Mouse (Mus musculus) embryonic facial prominence, embryonic 12.5 days (tissue): Measurements from ENCODE around the gene Pip5kl1. TPM values are rescaled to one million over a fixed set of nuclear protein-coding genes. Genes with fewer than 3 reads are reported as not detected.

Source experiments
- ATAC-seq: fragments of 200-750 bp; cut with Nextera tagmentation; 2 replicates; pipeline ENCODE4 v1.8.0; 2017; ENCODE audit not compliant: insufficient number of reproducible peaks, insufficient read depth, low FRiP score, low TSS enrichment
- H3K27ac ChIP-seq: fragments of 300-500 bp; sonication (generic); 2 replicates; pipeline ENCODE4 v1.5.1; 2016; ENCODE audit warnings: mild to moderate bottlenecking
- H3K27me3 ChIP-seq: fragments of 300-500 bp; sonication (generic); 2 replicates; pipeline ENCODE4 v1.6.1; 2016; ENCODE audit warnings: mild to moderate bottlenecking, moderate library complexity
- H3K36me3 ChIP-seq: fragments of 300-500 bp; sonication (generic); 2 replicates; pipeline ENCODE4 v1.6.1; 2016; ENCODE audit warnings: mild to moderate bottlenecking
- H3K4me1 ChIP-seq: fragments of 300-500 bp; sonication (generic); 2 replicates; pipeline ENCODE4 v1.6.1; 2016
- H3K4me2 ChIP-seq: fragments of 300-500 bp; sonication (generic); replicated peaks from 2 replicates; pipeline ENCODE4 v1.6.1; 2016; ENCODE audit warnings: mild to moderate bottlenecking, moderate library complexity
- H3K4me3 ChIP-seq: fragments of 300-500 bp; sonication (generic); 2 replicates; pipeline ENCODE4 v1.5.1; 2016; ENCODE audit warnings: mild to moderate bottlenecking
- H3K9ac ChIP-seq: fragments of 300-500 bp; sonication (generic); 2 replicates; pipeline ENCODE4 v1.6.1; 2016; ENCODE audit warnings: mild to moderate bottlenecking, moderate library complexity
- H3K9me3 ChIP-seq: fragments of 300-500 bp; sonication (generic); 2 replicates; pipeline ENCODE4 v1.6.1; 2016; ENCODE audit warnings: mild to moderate bottlenecking, moderate library complexity
- WGBS: fragments of 180-500 bp; shearing (Covaris S2); methylation state at CpG from one replicate; pipeline ENCODE4 v1.1.7; 2016; 5-methylcytosine and 5-hydroxymethylcytosine counted together
- polyA plus RNA-seq: library from polyadenylated mRNA; unstranded; fragments of >200 nt; fragmentation: Nextera tagmentation; extraction: Ambion mirVana; gene quantifications from 2 replicates; pipeline ENCODE4 v1.2.1, GENCODE M21; 2016

The Pip5kl1 gene
- polyA plus RNA-seq, 1 experiment from 2014 or later: 3.4 TPM

- 46% methylated on average over 7 of the region's 7 CpGs for WGBS
- H3K36me3 ChIP-seq: no peaks in the 10 kb centered on the region
- peaks cover 18% of the 10 kb centered on the region for H3K4me1 ChIP-seq
- H3K27ac ChIP-seq: no peak overlapping the region
- H3K27me3 ChIP-seq: no peaks in the 10 kb centered on the region
- no peak overlapping the region for H3K4me2 ChIP-seq
- no peak overlapping the region for H3K4me3 ChIP-seq
- H3K9ac ChIP-seq: no peak overlapping the region
- H3K9me3 ChIP-seq: no peaks in the 10 kb centered on the region
- no peak for ATAC-seq
These were observed 57.3 kb downstream of the Pip5kl1 start for GRCm38 (mm10) chr2:32631737-32632394.

Other genes starting within 250 kb of the Pip5kl1 start
- gene Ciz1, start 222.5 kb upstream of the Pip5kl1 start, polyA plus RNA-seq: 50.6 and 57.8 TPM in 2 replicates
- 45.0 and 47.8 TPM in 2 replicates for gene Dnm1, start 221.5 kb upstream of the Pip5kl1 start, polyA plus RNA-seq
- gene 1110008P14Rik, start 192.9 kb upstream of the Pip5kl1 start, polyA plus RNA-seq: 53.9 and 54.6 TPM in 2 replicates
- 1.3 and 1.4 TPM in 2 replicates for gene Lcn2, start 186.5 kb upstream of the Pip5kl1 start, polyA plus RNA-seq
- gene Ptges2, start 178.9 kb upstream of the Pip5kl1 start, polyA plus RNA-seq: 36.1 and 36.9 TPM in 2 replicates
- 6.1 and 6.3 TPM in 2 replicates for gene Naif1, start 124.3 kb upstream of the Pip5kl1 start, polyA plus RNA-seq
- gene Slc25a25, start 123.4 kb upstream of the Pip5kl1 start, polyA plus RNA-seq: 30.2 and 31.5 TPM in 2 replicates
- 14.2 and 17.0 TPM in 2 replicates for gene Fam102a, start 39.5 kb upstream of the Pip5kl1 start, polyA plus RNA-seq
- gene Dpm2, start 3.9 kb upstream of the Pip5kl1 start, polyA plus RNA-seq: 110 and 113 TPM in 2 replicates
- 0.29 TPM in 1 of 2 replicates, not detected in the other for gene 9430097D07Rik, start 887 bp downstream of the Pip5kl1 start, polyA plus RNA-seq
- 32.7 and 36.5 TPM in 2 replicates for gene St6galnac4, start 12.3 kb downstream of the Pip5kl1 start, polyA plus RNA-seq
- 26.4 and 28.1 TPM in 2 replicates for gene St6galnac6, start 24.9 kb downstream of the Pip5kl1 start, polyA plus RNA-seq
- gene Ak1, start 47.0 kb downstream of the Pip5kl1 start, polyA plus RNA-seq: 19.4 and 24.1 TPM in 2 replicates
- 32.1 and 36.4 TPM in 2 replicates for gene Eng, start 71.8 kb downstream of the Pip5kl1 start, polyA plus RNA-seq
- gene Fpgs, start 129.3 kb downstream of the Pip5kl1 start, polyA plus RNA-seq: 31.1 and 32.3 TPM in 2 replicates
- gene Cdk9, start 138.3 kb downstream of the Pip5kl1 start, polyA plus RNA-seq: 121 and 126 TPM in 2 replicates
- 27.6 and 29.1 TPM in 2 replicates for gene Sh2d3c, start 146.3 kb downstream of the Pip5kl1 start, polyA plus RNA-seq
- gene 6330409D20Rik, start 166.2 kb downstream of the Pip5kl1 start, polyA plus RNA-seq: 0.34 and 0.43 TPM in 2 replicates
- 61.5 and 67.0 TPM in 2 replicates for gene Tor2a, start 182.4 kb downstream of the Pip5kl1 start, polyA plus RNA-seq
- 0.23 and 0.34 TPM in 2 replicates for gene Ttc16, start 200.8 kb downstream of the Pip5kl1 start, polyA plus RNA-seq
- gene Ptrh1, start 201.0 kb downstream of the Pip5kl1 start, polyA plus RNA-seq: 3.3 and 6.4 TPM in 2 replicates
- 0.74 and 1.6 TPM in 2 replicates for gene Cfap157, start 209.6 kb downstream of the Pip5kl1 start, polyA plus RNA-seq